Mouse (Mus musculus): ENCODE results near the gene Eea1. TPM values are rescaled to one million over a fixed set of nuclear protein-coding genes. Genes with fewer than 3 reads are reported as not detected.

Eea1 gene
- total and polyA plus RNA-seq, 3 experiments: 9.2 to 43.5 (median 10.2) TPM

DNA sequence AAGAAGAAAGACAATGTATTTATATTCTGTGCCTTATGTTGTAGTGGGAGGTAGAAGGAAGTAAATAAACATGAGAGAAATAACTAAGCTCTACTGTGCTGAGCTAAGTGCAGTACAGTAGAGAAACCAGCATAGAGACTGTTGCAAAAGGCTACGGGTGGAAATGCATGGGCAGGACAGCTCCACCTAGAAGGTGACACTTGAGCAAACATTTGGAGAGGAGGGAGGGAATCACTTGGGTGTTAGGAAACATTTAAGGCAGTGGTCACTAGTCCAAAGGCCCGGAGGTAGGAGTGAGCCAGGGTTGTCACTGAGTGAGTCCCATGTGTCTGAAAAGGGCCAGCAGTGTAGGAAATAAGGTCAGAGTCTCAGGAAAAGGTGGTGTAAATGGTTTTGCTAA is 77.0 kb downstream of the Eea1 start:
- H3K27ac ChIP-seq (ENCODE audit: control insufficient read depth, low read depth, low read length): no peak overlapping the region
- H3K36me3 ChIP-seq (ENCODE audit: control insufficient read depth in 1 of 2, insufficient read depth in 2 of 2, low read length in 2 of 2): peaks cover 12 to 24% of the 10 kb centered on the region in 2 experiments

DNA sequence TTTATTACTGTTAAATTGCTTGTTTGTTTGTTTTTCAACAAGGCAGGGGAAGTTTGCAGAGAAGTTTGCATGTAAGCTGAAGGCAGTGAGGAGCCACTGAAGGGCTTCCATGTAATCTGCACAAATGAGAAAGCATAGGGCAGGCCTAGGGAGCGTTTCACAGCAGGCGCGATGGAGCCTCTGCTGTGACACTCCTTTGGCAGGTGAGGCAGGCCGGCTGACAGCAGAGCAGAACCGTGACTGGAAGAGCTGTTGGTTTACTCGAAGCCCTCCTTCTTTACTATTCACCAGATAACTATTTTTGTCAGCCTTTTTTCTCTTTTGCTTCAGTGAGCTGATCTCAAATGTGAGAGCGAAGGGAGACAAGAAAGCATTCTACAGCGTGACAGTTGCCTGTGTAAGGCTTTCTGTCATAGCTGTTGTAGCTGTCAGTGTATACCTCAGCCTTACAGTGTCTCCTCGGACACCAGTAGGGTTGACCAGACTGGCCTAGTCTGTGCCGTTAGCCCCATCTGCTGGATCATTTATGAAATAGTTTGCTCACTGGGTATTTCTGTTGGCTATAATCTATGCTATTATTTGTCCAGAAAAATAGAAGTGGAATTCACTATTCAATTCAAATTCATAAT is 93.0 kb downstream of the Eea1 start:
- Histone ChIP-seq H3K36me3 (ENCODE audit: control insufficient read depth in 1 of 2, insufficient read depth in 2 of 2, low read length in 2 of 2) (peaks cover 0 to 6% of the 10 kb centered on the region in 2 experiments; a peak in 2 of 4 replicates), H3K27ac (ENCODE audit: control insufficient read depth, low read depth, low read length) (no peak overlapping the region), H3K27me3 (ENCODE audit: control insufficient read depth in 1 of 2, insufficient read depth in 2 of 2, low read length in 2 of 2) (no peaks in the 10 kb centered on the region), H3K9ac (ENCODE audit: control insufficient read depth, low read depth, low read length, poor library complexity, severe bottlenecking) (no peak overlapping the region), H3K4me3 (ENCODE audit: control insufficient read depth in 1 of 2, insufficient read depth in 1 of 2, low read depth in 2 of 2, low read length in 2 of 2) (no peak overlapping the region), H3K79me2 (ENCODE audit: control insufficient read depth, insufficient read depth, low read length, poor library complexity) (no peaks in the 10 kb centered on the region), H3K9me3 (replicated peaks; ENCODE audit: insufficient read depth, low read length) (no peaks in the 10 kb centered on the region), H3K4me1 (ENCODE audit: control insufficient read depth in 1 of 2, insufficient read depth in 2 of 2, low read length in 2 of 2) (no peaks in the 10 kb centered on the region)
- TF ChIP-seq CHD2 (IDR thresholded peaks at IDR 0.05; ENCODE audit: low read length) (no peak), ETS1 (IDR thresholded peaks at IDR 0.05; ENCODE audit: low read depth, low read length) (no peak), TBP (IDR thresholded peaks at IDR 0.05; ENCODE audit: low read depth, low read length) (no peak), UBTF (IDR thresholded peaks at IDR 0.05; ENCODE audit: borderline replicate concordance, insufficient read depth, low read depth, low read length) (no peak), SMC3 (IDR thresholded peaks at IDR 0.05; ENCODE audit: low read depth, low read length) (peak; percentile 62), POLR2A (IDR thresholded peaks at IDR 0.05; ENCODE audit: control insufficient read depth in 1 of 2, insufficient read depth in 1 of 2, low read depth in 1 of 2, low read length in 2 of 2, poor library complexity in 1 of 2) (no peak), POLR2AphosphoS2 (IDR thresholded peaks at IDR 0.05; ENCODE audit: low read length) (no peak), CTCF (IDR thresholded peaks at IDR 0.05 in 2 of 3, conservative IDR thresholded peaks at IDR 0.05 in 1 of 3; ENCODE audit: control insufficient read depth in 1 of 3, insufficient read depth in 1 of 3, low read depth in 2 of 3, low read length in 3 of 3, poor library complexity in 1 of 3, severe bottlenecking in 1 of 3) (peak; percentile 13 to 61 (median 42); a peak in 4 of 6 replicates), USF1 (IDR thresholded peaks at IDR 0.05; ENCODE audit: low read depth, low read length) (no peak), ZC3H11A (IDR thresholded peaks at IDR 0.05; ENCODE audit: low read depth, low read length) (peak; percentile 30; the same call in 1 of the 2 replicates), CHD1 (IDR thresholded peaks at IDR 0.05; ENCODE audit: low read depth, low read length) (no peak), BHLHE40 (IDR thresholded peaks at IDR 0.05; ENCODE audit: borderline replicate concordance, low read depth, low read length) (no peak), MXI1 (IDR thresholded peaks at IDR 0.05; ENCODE audit: low read depth, low read length) (no peak), MAX (IDR thresholded peaks at IDR 0.05; ENCODE audit: low read length) (no peak), MYB (IDR thresholded peaks at IDR 0.05; ENCODE audit: low read depth, low read length) (no peak), RAD21 (IDR thresholded peaks at IDR 0.05; ENCODE audit: low read depth, low read length) (peak; percentile 65), GABPA (IDR thresholded peaks at IDR 0.05; ENCODE audit: low read depth, low read length) (no peak), ZMIZ1 (IDR thresholded peaks at IDR 0.05; ENCODE audit: low read depth, low read length) (no peak), ZKSCAN1 (IDR thresholded peaks at IDR 0.05; ENCODE audit: low read depth, low read length) (no peak), JUND (IDR thresholded peaks at IDR 0.05; ENCODE audit: low read depth, low read length) (no peak), EP300 (IDR thresholded peaks at IDR 0.05; ENCODE audit: low read depth in 1 of 2, low read length in 2 of 2) (no peak), ZNF384 (IDR thresholded peaks at IDR 0.05; ENCODE audit: low read depth, low read length) (no peak), NRF1 (IDR thresholded peaks at IDR 0.05; ENCODE audit: insufficient read depth, low read depth, low read length, poor library complexity, severe bottlenecking) (no peak), E2F4 (IDR thresholded peaks at IDR 0.05; ENCODE audit: borderline replicate concordance, low read depth, low read length) (no peak)
- peak; percentile 24 for DNase-seq (ENCODE audit: low read depth, low spot score)

More for the DNA sequence above, 77.0 kb downstream of the Eea1 start:
- no peak overlapping the region for H3K9ac ChIP-seq (ENCODE audit: control insufficient read depth, low read depth, low read length, poor library complexity, severe bottlenecking)
- no peaks in the 10 kb centered on the region for H3K9me3 ChIP-seq (replicated peaks; ENCODE audit: insufficient read depth, low read length)
- DNase-seq (ENCODE audit: low read depth, low spot score): no peak
- no peaks in the 10 kb centered on the region for H3K79me2 ChIP-seq (ENCODE audit: control insufficient read depth, insufficient read depth, low read length, poor library complexity)
- TF ChIP-seq USF2 (IDR thresholded peaks at IDR 0.05; ENCODE audit: borderline replicate concordance in 1 of 2, insufficient read depth in 1 of 2, low read depth in 1 of 2, low read length in 2 of 2): no peak
- no peak for TF ChIP-seq TAL1 (IDR thresholded peaks at IDR 0.05; ENCODE audit: low read length)
- no peak for TF ChIP-seq ELF1 (IDR thresholded peaks at IDR 0.05; ENCODE audit: low read depth, low read length)
- TF ChIP-seq POLR2AphosphoS2 (IDR thresholded peaks at IDR 0.05; ENCODE audit: low read length): no peak
- TF ChIP-seq BHLHE40 (IDR thresholded peaks at IDR 0.05; ENCODE audit: borderline replicate concordance, low read depth, low read length): no peak
- no peak for TF ChIP-seq EP300 (IDR thresholded peaks at IDR 0.05; ENCODE audit: low read depth in 1 of 2, low read length in 2 of 2)
- TF ChIP-seq MYB (IDR thresholded peaks at IDR 0.05; ENCODE audit: low read depth, low read length): no peak
- no peak for TF ChIP-seq POLR2A (IDR thresholded peaks at IDR 0.05; ENCODE audit: control insufficient read depth in 1 of 2, insufficient read depth in 1 of 2, low read depth in 1 of 2, low read length in 2 of 2, poor library complexity in 1 of 2)
- TF ChIP-seq MXI1 (IDR thresholded peaks at IDR 0.05; ENCODE audit: low read depth, low read length): no peak
- no peak for TF ChIP-seq UBTF (IDR thresholded peaks at IDR 0.05; ENCODE audit: borderline replicate concordance, insufficient read depth, low read depth, low read length)
- no peak for TF ChIP-seq GABPA (IDR thresholded peaks at IDR 0.05; ENCODE audit: low read depth, low read length)
- TF ChIP-seq ETS1 (IDR thresholded peaks at IDR 0.05; ENCODE audit: low read depth, low read length): no peak
- peaks cover 6 to 12% of the 10 kb centered on the region in 2 experiments; a peak in 3 of 4 replicates for H3K4me1 ChIP-seq (ENCODE audit: control insufficient read depth in 1 of 2, insufficient read depth in 2 of 2, low read length in 2 of 2)
- no peak overlapping the region for H3K4me3 ChIP-seq (ENCODE audit: control insufficient read depth in 1 of 2, insufficient read depth in 1 of 2, low read depth in 2 of 2, low read length in 2 of 2)
- H3K27me3 ChIP-seq (ENCODE audit: control insufficient read depth in 1 of 2, insufficient read depth in 2 of 2, low read length in 2 of 2): no peaks in the 10 kb centered on the region
